Mouse (Mus musculus) neural tube, embryonic 12.5 days (tissue): ENCODE results near the gene Rab1b. TPM values are rescaled to one million over a fixed set of nuclear protein-coding genes. Genes with fewer than 3 reads are reported as not detected.
A peak's percentile ranks its signal among the peaks of the same experiment; 100 is the strongest.

ENCODE experiments used
- ATAC-seq: fragments of 200-750 bp; cut with Nextera tagmentation; 2 replicates; pipeline ENCODE4 v1.8.0; 2017; ENCODE audit warnings: low read depth, mild to moderate bottlenecking, moderate TSS enrichment, moderate library complexity; ENCODE audit not compliant: low FRiP score
- H3K27ac ChIP-seq: fragments of 300-500 bp; sonication (generic); 2 replicates; pipeline ENCODE4 v1.5.1; 2016
- H3K27me3 ChIP-seq: fragments of 300-500 bp; sonication (generic); replicated peaks from 2 replicates; pipeline ENCODE4 v1.6.1; 2016; ENCODE audit warnings: mild to moderate bottlenecking
- H3K36me3 ChIP-seq: fragments of 300-500 bp; sonication (generic); 2 replicates; pipeline ENCODE4 v1.6.1; 2016; ENCODE audit warnings: mild to moderate bottlenecking
- H3K4me1 ChIP-seq: fragments of 300-500 bp; sonication (generic); 2 replicates; pipeline ENCODE4 v1.6.1; 2016
- H3K4me2 ChIP-seq: fragments of 300-500 bp; sonication (generic); replicated peaks from 2 replicates; pipeline ENCODE4 v1.6.1; 2016; ENCODE audit warnings: mild to moderate bottlenecking
- H3K4me3 ChIP-seq: fragments of 300-500 bp; sonication (generic); 2 replicates; pipeline ENCODE4 v1.5.1; 2016
- H3K9ac ChIP-seq: fragments of 300-500 bp; sonication (generic); 2 replicates; pipeline ENCODE4 v1.6.1; 2016; ENCODE audit warnings: mild to moderate bottlenecking
- H3K9me3 ChIP-seq: fragments of 300-500 bp; sonication (generic); 2 replicates; pipeline ENCODE4 v1.6.1; 2016; ENCODE audit warnings: mild to moderate bottlenecking
- WGBS: fragments of 180-500 bp; shearing (Covaris S2); methylation state at CpG from one replicate; pipeline ENCODE4 v1.1.7; 2016; 5-methylcytosine and 5-hydroxymethylcytosine counted together
- polyA plus RNA-seq: library from polyadenylated mRNA; unstranded; fragments of >200 nt; fragmentation: Nextera tagmentation; extraction: Ambion mirVana; gene quantifications from 2 replicates; pipeline ENCODE4 v1.2.1, GENCODE M21; 2016

Gene Rab1b
- polyA plus RNA-seq, 1 experiment from 2014 or later: 245 TPM

DNA sequence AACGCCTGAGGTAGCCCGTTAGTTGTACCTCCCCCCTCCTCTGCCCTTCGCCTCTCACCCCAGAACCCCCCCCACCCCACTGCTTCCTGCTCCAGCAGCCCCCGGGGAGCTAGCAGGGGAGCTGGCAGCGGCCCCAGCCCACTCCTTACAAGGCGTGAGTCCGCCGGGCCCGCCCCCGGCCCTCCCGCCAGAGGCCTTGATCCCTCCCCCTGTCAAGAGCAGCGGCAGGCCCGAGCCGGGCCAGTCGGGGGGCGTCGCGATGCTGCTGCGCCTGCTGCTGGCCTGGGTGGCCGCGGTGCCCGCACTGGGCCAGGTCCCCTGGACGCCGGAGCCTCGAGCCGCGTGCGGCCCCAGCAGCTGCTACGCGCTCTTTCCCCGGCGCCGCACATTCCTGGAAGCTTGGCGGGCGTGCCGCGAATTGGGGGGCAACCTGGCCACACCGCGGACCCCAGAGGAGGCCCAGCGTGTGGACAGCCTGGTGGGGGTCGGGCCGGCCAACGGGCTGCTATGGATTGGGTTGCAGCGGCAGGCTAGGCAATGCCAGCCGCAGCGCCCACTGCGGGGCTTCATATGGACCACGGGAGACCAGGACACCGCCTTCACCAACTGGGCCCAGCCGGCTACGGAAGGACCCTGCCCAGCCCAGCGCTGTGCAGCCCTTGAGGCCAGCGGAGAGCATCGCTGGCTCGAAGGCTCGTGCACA lies 38.9 kb downstream of the Rab1b start, which contains the start of gene Cd248:
Gene Cd248 (plus strand): TSS at position 212 of the 703 bp plus-strand sequence.
- Histone ChIP-seq H3K36me3 (no peaks in the 10 kb centered on the region), H3K4me3 (peak within 1 kb of the TSS; percentile 45), H3K4me1 (peaks cover 57% of the 10 kb centered on the region), H3K9ac (peak within 1 kb of the TSS; percentile 77), H3K9me3 (no peaks in the 10 kb centered on the region), H3K27me3 (peaks cover 48% of the 10 kb centered on the region), H3K27ac (no peak within 1 kb of the TSS), H3K4me2 (peak within 1 kb of the TSS; percentile 86)
- WGBS: under 1% methylated on average over 55 of the region's 56 CpGs
- ATAC-seq: no peak

DNA sequence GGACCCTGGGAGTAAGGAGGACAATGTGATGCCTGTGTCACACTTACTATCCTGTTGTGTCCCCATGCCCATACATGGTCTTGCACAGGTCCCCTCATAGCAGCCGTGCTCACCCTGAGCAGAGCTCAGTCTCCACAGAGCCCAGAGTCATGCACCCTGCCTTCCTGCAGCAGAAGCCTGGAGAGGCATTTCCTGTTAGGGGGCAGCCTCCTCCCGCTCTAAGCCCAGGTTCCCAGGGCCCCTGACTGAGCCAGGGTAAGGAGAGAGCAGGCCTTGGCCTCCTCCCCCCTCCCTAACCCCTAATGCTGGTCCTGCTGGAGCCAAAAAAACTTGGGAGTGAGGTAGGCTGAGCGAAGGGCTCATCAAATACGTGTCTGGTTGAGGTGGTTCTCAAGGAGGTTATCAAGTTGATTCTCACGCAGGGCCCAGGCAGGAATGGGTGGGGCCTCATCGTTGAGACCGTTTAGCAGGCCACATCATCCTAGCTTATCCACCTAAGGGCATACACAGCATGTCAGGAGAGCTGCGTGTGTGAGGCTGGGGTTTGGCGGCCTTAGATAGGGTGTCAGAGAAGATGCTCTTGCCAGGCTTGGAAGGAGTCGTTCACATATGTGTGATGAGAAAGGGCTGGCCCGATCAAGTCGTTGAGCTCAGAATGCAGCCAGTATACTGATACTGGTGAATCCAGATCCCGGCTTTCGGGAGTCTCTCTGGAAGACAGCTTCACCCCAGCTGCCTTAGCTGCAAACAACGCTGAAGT lies 39.7 kb downstream of the Rab1b start:
- ATAC-seq: no peak
- Histone ChIP-seq H3K27me3 (peaks cover 48% of the 10 kb centered on the region), H3K4me1 (peaks cover 52% of the 10 kb centered on the region)

DNA sequence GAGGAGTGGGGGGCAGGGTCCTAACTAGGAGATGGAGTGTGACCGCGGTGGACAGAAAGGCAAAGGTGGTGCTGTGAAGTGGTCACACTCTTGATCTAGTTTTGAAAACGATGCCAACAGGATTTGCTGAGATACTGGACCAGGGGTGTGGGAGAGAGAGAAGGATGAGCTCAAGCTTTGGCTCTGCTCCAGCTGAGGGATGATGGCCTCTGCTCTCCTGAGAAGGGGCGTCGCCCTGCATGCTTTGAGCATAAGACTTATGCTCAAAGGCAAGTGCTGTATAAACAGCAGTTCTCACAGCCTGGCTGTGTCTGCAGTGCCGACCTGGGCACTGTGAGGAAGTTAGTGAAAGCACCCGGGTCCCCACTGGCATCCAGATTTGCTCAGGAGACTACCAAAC lies 41.8 kb downstream of the Rab1b start:
- Histone ChIP-seq H3K27ac (no peak overlapping the region), H3K27me3 (peaks cover 42% of the 10 kb centered on the region), H3K9ac (0 out of 2 replicates have a peak overlapping the region, but pooled peaks have one; percentile 3), H3K4me1 (peaks cover 49% of the 10 kb centered on the region), H3K9me3 (no peaks in the 10 kb centered on the region), H3K36me3 (no peaks in the 10 kb centered on the region), H3K4me3 (no peak overlapping the region), H3K4me2 (no peak overlapping the region)
- no peak for ATAC-seq
- WGBS: 69% methylated on average over 7 of the region's 7 CpGs

More for the DNA sequence above, 39.7 kb downstream of the Rab1b start:
- H3K36me3 ChIP-seq: no peaks in the 10 kb centered on the region
- 9% methylated on average over 15 of the region's 15 CpGs for WGBS
- no peak overlapping the region for H3K27ac ChIP-seq
- no peaks in the 10 kb centered on the region for H3K9me3 ChIP-seq
- peak overlapping the region; percentile 77 for H3K9ac ChIP-seq
- peak overlapping the region; percentile 86 for H3K4me2 ChIP-seq
- peak overlapping the region; percentile 45 for H3K4me3 ChIP-seq

DNA sequence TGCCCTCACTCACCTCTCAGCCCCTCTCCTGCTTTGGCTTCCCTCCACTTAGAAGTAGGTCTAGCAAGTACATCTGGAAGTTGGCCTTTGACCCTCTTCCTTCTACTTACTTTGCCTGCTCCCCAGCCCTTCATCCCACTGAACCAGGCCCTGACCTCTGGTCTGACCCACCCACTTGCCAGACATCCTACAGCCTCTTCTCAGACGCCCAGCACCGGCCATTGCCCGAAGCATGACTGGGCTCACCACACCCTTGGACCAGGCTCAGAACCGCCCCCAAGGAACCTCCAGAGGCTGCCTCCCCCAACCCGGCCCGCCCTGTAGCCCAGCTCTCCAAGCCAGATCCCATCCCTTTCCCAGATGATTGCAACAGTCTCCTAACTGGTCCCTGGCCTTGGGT lies 44.4 kb downstream of the Rab1b start:
- H3K4me3 ChIP-seq: no peak overlapping the region
- H3K27ac ChIP-seq: no peak overlapping the region
- no peaks in the 10 kb centered on the region for H3K36me3 ChIP-seq
- no peaks in the 10 kb centered on the region for H3K9me3 ChIP-seq
- H3K4me1 ChIP-seq: peaks cover 35% of the 10 kb centered on the region
- H3K9ac ChIP-seq: no peak overlapping the region
- WGBS: 74% methylated on average over 6 of the region's 6 CpGs
- no peak for ATAC-seq
- H3K27me3 ChIP-seq: peaks cover 16% of the 10 kb centered on the region
- H3K4me2 ChIP-seq: no peak overlapping the region

DNA sequence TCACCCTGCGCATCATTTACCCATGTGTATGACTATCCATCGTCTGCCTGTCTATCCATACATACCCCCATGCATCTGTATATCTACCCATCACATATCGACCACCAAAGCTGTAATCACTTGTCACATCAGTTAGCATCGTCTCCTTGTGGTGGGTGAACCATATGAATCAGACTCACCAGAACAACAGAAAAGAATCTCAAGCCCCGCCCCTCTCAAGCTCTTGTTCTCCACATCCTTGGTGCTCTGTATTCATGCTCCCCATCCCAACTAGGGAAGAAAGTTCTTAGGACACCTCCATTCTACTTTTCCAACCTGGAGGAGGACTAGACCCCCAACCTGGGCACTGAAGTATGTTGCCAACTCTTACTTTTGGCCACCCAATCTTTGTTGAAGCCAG lies 44.8 kb downstream of the Rab1b start:
- Histone ChIP-seq H3K27me3 (peaks cover 12% of the 10 kb centered on the region), H3K9ac (no peak overlapping the region), H3K4me1 (peaks cover 31% of the 10 kb centered on the region), H3K36me3 (no peaks in the 10 kb centered on the region), H3K4me2 (no peak overlapping the region), H3K27ac (no peak overlapping the region), H3K9me3 (no peaks in the 10 kb centered on the region), H3K4me3 (no peak overlapping the region)
- no peak for ATAC-seq
- WGBS: 90% methylated on average over 5 of the region's 5 CpGs

DNA sequence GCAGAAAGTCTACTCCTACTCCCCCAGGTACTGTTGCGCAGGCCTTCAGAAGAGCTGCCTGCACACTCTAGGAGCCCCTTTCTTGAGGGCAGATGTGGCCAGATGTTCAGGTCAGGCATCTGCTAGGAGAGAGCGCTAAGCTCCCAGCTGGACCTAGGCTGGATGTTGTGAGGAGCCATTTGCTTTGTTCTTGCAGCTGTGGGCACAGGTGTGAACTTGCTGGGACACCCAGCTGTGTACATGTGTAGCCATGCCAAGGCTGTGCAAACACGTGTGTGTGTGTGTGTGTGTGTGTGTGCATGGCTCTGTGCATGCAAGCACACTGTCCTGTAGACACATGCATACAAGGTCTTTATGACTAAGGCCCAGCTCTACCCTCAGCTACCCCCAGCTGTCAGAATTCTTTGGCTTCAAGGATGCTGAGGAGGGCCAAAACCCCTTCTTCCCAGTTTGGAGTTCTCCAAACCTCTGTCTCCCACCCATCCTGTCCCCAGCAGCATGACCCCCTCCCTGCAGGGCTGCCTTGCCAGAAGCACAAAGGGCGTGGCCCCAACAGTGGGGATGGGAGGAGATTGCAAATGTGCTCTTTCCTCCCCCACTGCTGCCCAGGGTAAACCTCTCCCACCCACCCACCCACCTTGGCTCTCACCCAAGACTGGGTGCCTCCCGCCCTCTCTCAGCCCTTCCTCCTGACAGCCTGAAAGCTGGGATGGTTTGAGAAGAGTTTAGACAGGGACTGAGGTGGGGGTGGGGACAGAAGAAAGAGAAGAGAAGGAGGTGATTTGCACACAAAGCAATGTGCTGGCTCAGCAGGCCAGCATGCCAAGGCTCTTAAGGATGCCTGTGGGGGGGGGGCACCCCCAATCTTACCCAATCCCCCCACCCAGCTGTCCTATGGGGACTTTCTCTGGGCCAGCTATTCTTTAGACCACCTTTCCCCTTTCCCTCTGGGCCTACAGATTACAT lies 46.2 kb downstream of the Rab1b start:
- no peak overlapping the region for H3K4me3 ChIP-seq
- WGBS: 42% methylated on average over 5 of the region's 5 CpGs
- H3K36me3 ChIP-seq: no peaks in the 10 kb centered on the region
- no peak overlapping the region for H3K27ac ChIP-seq
- H3K4me1 ChIP-seq: peaks cover 34% of the 10 kb centered on the region
- H3K9ac ChIP-seq: no peak overlapping the region; the same call in 1 of the 2 replicates
- no peaks in the 10 kb centered on the region for H3K9me3 ChIP-seq
- H3K4me2 ChIP-seq: 0 out of 2 replicates have a peak overlapping the region, but pooled peaks have one; percentile 1
- 0 out of 2 replicates have a peak, but pooled peaks cover 9% of the 10 kb centered on the region for H3K27me3 ChIP-seq
- no peak for ATAC-seq

DNA sequence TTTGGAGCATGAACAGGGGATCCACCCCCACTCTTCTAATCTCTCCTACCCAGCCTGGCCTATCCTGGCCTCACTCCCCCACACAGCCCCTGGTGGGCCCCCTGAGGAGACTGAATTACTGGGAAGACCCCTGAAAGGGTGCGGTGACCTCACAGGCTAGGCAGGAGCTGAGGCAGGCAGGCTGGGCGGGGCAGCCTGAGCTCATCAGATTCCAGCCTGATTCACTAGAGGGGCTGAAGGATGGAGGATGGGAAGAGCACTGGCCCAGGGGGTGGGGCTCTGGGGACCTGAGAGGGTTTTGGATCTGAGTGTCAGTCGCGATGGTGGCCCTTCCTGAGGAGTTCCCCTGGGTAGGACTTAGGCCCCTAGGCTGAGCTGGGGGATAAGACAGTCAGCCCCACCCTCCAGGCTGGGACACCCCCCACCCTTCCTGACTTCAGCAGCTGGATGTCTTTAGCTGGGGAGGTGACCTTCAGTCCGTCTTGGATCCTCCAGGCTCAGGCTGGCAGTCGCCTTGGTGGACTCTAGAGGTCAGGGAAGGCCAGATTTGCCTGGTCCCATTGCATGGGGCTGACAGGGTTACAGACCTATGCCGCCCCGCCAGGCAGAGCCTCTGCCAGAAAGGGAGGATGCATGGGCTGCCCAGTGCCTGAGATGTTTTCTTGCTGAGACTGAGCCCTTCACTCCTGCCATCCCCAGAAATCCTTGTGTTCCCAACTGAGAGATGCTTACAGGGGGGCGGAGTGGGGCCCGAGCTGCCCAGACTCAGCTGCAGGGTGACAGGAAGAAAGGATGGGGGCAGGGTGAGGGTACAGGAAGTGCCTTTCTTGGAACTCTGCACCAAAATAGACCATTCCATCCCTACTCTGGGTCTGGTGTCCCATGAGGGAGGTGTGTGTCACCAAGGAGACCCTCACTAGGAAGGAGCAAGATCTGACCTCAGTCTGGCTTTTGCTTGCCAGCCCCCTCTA lies 47.8 kb downstream of the Rab1b start:
- ATAC-seq: no peak
- H3K4me2 ChIP-seq: no peak overlapping the region
- H3K36me3 ChIP-seq: no peaks in the 10 kb centered on the region
- peak overlapping the region; percentile 9; the same call in 1 of the 2 replicates for H3K9ac ChIP-seq
- H3K27ac ChIP-seq: no peak overlapping the region
- H3K9me3 ChIP-seq: no peaks in the 10 kb centered on the region
- WGBS: 16% methylated on average over 10 of the region's 10 CpGs
- H3K4me1 ChIP-seq: peaks cover 27% of the 10 kb centered on the region
- H3K27me3 ChIP-seq: 0 out of 2 replicates have a peak, but pooled peaks cover 8% of the 10 kb centered on the region
- no peak overlapping the region for H3K4me3 ChIP-seq

DNA sequence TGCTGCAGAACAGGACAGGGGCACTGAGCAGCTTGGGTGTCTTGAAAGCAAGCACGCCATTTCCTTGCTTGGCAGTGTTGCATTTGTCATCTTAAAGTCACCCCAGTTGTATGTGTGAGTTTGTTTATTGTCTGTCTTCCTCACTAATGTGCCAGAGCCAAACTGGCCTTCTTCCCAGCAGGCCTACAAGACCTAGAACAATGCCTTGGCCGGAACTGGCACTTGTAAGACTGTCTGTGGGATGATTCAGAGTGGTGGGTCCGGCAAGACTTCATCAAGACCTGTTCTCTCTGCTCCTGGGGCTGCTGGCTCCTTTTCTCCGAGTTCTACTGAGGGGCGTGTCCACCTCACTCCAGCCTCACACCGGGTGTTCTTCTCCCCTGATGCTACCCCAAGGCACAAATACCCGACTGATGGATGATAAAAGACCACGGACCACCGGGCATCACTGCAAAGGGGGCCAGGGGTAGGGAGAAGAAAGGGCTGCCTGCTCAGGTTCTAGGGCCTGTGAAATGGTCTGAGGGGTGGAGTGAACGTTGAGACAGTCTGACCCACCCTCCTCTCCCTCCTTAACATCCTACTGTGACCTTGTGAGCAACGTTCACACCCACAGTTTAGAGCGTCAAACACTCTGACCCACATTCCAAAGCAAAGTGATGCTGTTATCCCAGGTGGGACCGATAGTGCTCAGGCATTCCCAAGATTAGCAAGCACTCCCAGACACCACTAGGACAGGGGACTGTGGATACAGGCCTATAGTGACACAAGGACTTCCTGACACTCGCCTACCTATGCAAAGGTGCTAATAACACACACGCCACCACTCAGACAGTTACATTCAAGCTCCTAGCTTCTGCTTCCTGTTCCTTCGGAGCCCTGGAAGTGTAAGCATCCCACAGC lies 48.7 kb downstream of the Rab1b start:
- no peak overlapping the region for H3K27ac ChIP-seq
- no peak for ATAC-seq

DNA sequence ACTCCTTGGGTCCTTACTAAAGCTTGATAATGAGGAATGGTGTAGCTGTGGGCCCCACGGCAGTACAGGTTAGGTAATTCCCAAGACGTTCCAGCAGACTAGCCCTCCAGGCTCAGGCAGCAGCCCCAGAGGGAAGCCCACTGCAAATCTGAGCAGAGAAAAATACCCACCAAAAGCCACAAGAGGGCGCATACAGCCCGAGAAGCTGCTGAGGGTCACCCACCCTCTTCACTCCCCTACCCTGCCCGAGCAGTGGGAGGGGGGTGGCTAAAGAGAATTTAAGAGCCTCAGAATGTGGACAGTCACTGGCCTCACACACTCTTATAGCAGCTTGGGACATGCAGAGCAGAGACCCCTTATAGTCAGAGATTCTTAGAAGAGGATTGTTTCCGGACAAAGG lies 50.6 kb downstream of the Rab1b start:
- H3K9ac ChIP-seq: no peak overlapping the region
- peaks cover 34% of the 10 kb centered on the region for H3K27me3 ChIP-seq
- H3K4me1 ChIP-seq: peaks cover 27% of the 10 kb centered on the region
- H3K4me2 ChIP-seq: no peak overlapping the region
- 11% methylated on average over 6 of the region's 6 CpGs for WGBS
- no peaks in the 10 kb centered on the region for H3K9me3 ChIP-seq
- no peak overlapping the region for H3K4me3 ChIP-seq
- no peak overlapping the region for H3K27ac ChIP-seq
- no peaks in the 10 kb centered on the region for H3K36me3 ChIP-seq
- 0 out of 2 replicates have a peak, but pooled peaks have one; percentile 6 for ATAC-seq

More for the DNA sequence above, 48.7 kb downstream of the Rab1b start:
- Histone ChIP-seq H3K27me3 (peaks cover 15% of the 10 kb centered on the region), H3K36me3 (no peaks in the 10 kb centered on the region), H3K4me3 (no peak overlapping the region), H3K9ac (no peak overlapping the region), H3K4me1 (peaks cover 27% of the 10 kb centered on the region), H3K4me2 (no peak overlapping the region), H3K9me3 (no peaks in the 10 kb centered on the region)
- WGBS: 20% methylated on average over 16 of the region's 16 CpGs

DNA sequence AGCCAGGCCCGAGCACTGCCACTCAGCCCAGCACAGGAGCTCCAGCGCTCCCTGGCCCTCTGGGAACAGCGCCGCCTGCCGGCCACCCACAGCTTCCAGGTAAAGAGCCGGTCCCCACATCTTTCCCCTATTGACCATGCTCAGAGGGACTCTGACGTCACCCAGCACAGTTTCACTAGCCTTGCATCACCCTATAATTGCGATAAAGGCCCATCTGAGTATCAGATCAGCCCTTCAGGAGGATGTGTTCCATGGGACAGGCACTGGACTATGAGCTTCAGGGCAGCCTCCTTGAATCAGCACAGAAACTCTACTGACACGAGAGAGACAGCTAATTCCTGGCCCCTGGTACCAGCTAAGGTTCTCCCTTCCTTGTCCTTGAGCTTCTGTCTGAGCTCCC lies 53.0 kb downstream of the Rab1b start:
- Histone ChIP-seq H3K36me3 (peaks cover 12% of the 10 kb centered on the region), H3K27me3 (peaks cover 48% of the 10 kb centered on the region), H3K4me3 (no peak overlapping the region), H3K27ac (no peak overlapping the region), H3K4me2 (no peak overlapping the region), H3K4me1 (peaks cover 24% of the 10 kb centered on the region), H3K9me3 (no peaks in the 10 kb centered on the region), H3K9ac (no peak overlapping the region)
- WGBS: 15% methylated on average over 9 of the region's 9 CpGs
- ATAC-seq: no peak
